Mouse (Mus musculus): Measurements from ENCODE around the gene Ankrd54. TPM values are rescaled to one million over a fixed set of nuclear protein-coding genes. Genes with fewer than 3 reads are reported as not detected.

Gene Ankrd54
- total RNA-seq, 1 experiment = 25.4 TPM

GRCm38 (mm10) chr15:79109321-79109934 lies 46.7 kb upstream of the Ankrd54 start:
- peak overlapping the region; percentile 82 for H3K9ac ChIP-seq (ENCODE audit: insufficient read depth, low read depth, low read length, poor library complexity, severe bottlenecking)
- H3K36me3 ChIP-seq (ENCODE audit: control insufficient read depth, insufficient read depth, low read length, poor library complexity, severe bottlenecking) = no peaks in the 10 kb centered on the region; the same call in 1 of the 2 replicates
- H3K4me1 ChIP-seq (ENCODE audit: control insufficient read depth in 2 of 2, insufficient read depth in 2 of 2, low read length in 2 of 2, poor library complexity in 1 of 2) = peaks cover 4 to 10% of the 10 kb centered on the region in 2 experiments; a peak in 2 of 4 replicates
- H3K9me3 ChIP-seq (ENCODE audit: control insufficient read depth, insufficient read depth, low read depth, low read length) = no peaks in the 10 kb centered on the region
- peak overlapping the region; percentile 79 to 90 for H3K4me3 ChIP-seq (ENCODE audit: insufficient read depth in 1 of 2, low read depth in 1 of 2, low read length in 2 of 2, poor library complexity in 1 of 2, severe bottlenecking in 1 of 2)
- no peak for DNase-seq (ENCODE audit: low read depth, low spot score)
- no peak for TF ChIP-seq MAFK (IDR thresholded peaks at IDR 0.05; ENCODE audit: insufficient read depth, low read depth, low read length)
- TF ChIP-seq CHD2 (IDR thresholded peaks at IDR 0.05; ENCODE audit: low read depth, low read length) = no peak
- TF ChIP-seq HCFC1 (IDR thresholded peaks at IDR 0.05; ENCODE audit: borderline replicate concordance, insufficient read depth, low read length) = no peak
- no peak for TF ChIP-seq ZNF384 (IDR thresholded peaks at IDR 0.05; ENCODE audit: low read depth, low read length)
- TF ChIP-seq ZC3H11A (IDR thresholded peaks at IDR 0.05; ENCODE audit: borderline replicate concordance, low read depth, low read length) = no peak
- in situ Hi-C loops (cut with MboI; ENCODE audit: low sequenced_read_pairs in 2 of 2, unreplicated experiment in 2 of 2) = no loop called here
- H3K27ac ChIP-seq (ENCODE audit: insufficient read depth, low read depth, low read length, poor library complexity, severe bottlenecking) = no peak overlapping the region

- in situ Hi-C loops (cut with MboI; ENCODE audit: low sequenced_read_pairs in 2 of 2, unreplicated experiment in 2 of 2) = no loop called here
- H3K4me1 ChIP-seq (ENCODE audit: control insufficient read depth in 2 of 2, insufficient read depth in 2 of 2, low read length in 2 of 2, poor library complexity in 1 of 2) = peaks cover 4 to 10% of the 10 kb centered on the region in 2 experiments; a peak in 2 of 4 replicates
- peak within 1 kb of the TSS; percentile 79 to 90 for H3K4me3 ChIP-seq (ENCODE audit: insufficient read depth in 1 of 2, low read depth in 1 of 2, low read length in 2 of 2, poor library complexity in 1 of 2, severe bottlenecking in 1 of 2)
- peak within 1 kb of the TSS; percentile 82 for H3K9ac ChIP-seq (ENCODE audit: insufficient read depth, low read depth, low read length, poor library complexity, severe bottlenecking)
- H3K27ac ChIP-seq (ENCODE audit: insufficient read depth, low read depth, low read length, poor library complexity, severe bottlenecking) = no peak within 1 kb of the TSS
- TF ChIP-seq ZC3H11A (IDR thresholded peaks at IDR 0.05; ENCODE audit: borderline replicate concordance, low read depth, low read length) = no peak
- DNase-seq (ENCODE audit: low read depth, low spot score) = peak; percentile 29
- H3K9me3 ChIP-seq (ENCODE audit: control insufficient read depth, insufficient read depth, low read depth, low read length) = no peaks in the 10 kb centered on the region
- H3K36me3 ChIP-seq (ENCODE audit: control insufficient read depth, insufficient read depth, low read length, poor library complexity, severe bottlenecking) = no peaks in the 10 kb centered on the region; the same call in 1 of the 2 replicates
Measured at GRCm38 (mm10) chr15:79108421-79109320, 46.0 kb upstream of the Ankrd54 start, which contains the start of gene Micall1. Micall1 (plus strand) TSS chr15:79108898.

- no peak overlapping the region for H3K9ac ChIP-seq (ENCODE audit: insufficient read depth, low read depth, low read length, poor library complexity, severe bottlenecking)
Measured at GRCm38 (mm10) chr15:79107966-79108365, 45.3 kb upstream of the Ankrd54 start.

GRCm38 (mm10) chr15:79105804-79106203 lies 43.1 kb upstream of the Ankrd54 start:
- Histone ChIP-seq H3K36me3 (ENCODE audit: control insufficient read depth, insufficient read depth, low read length, poor library complexity, severe bottlenecking) (no peaks in the 10 kb centered on the region), H3K27ac (ENCODE audit: insufficient read depth, low read depth, low read length, poor library complexity, severe bottlenecking) (no peak overlapping the region), H3K4me1 (ENCODE audit: control insufficient read depth in 2 of 2, insufficient read depth in 2 of 2, low read length in 2 of 2, poor library complexity in 1 of 2) (peaks cover 4 to 6% of the 10 kb centered on the region in 2 experiments; a peak in 2 of 4 replicates), H3K4me3 (ENCODE audit: insufficient read depth in 1 of 2, low read depth in 1 of 2, low read length in 2 of 2, poor library complexity in 1 of 2, severe bottlenecking in 1 of 2) (no peak overlapping the region), H3K9ac (ENCODE audit: insufficient read depth, low read depth, low read length, poor library complexity, severe bottlenecking) (no peak overlapping the region), H3K9me3 (ENCODE audit: control insufficient read depth, insufficient read depth, low read depth, low read length) (no peaks in the 10 kb centered on the region)
- TF ChIP-seq ZC3H11A (IDR thresholded peaks at IDR 0.05; ENCODE audit: borderline replicate concordance, low read depth, low read length) = no peak
- no peak for TF ChIP-seq ZNF384 (IDR thresholded peaks at IDR 0.05; ENCODE audit: low read depth, low read length)
- TF ChIP-seq HCFC1 (IDR thresholded peaks at IDR 0.05; ENCODE audit: borderline replicate concordance, insufficient read depth, low read length) = no peak
- TF ChIP-seq CHD2 (IDR thresholded peaks at IDR 0.05; ENCODE audit: low read depth, low read length) = no peak
- TF ChIP-seq MAFK (IDR thresholded peaks at IDR 0.05; ENCODE audit: insufficient read depth, low read depth, low read length) = no peak
- in situ Hi-C loops (cut with MboI; ENCODE audit: low sequenced_read_pairs in 2 of 2, unreplicated experiment in 2 of 2) = no loop called here
- DNase-seq (ENCODE audit: low read depth, low spot score) = no peak

More at GRCm38 (mm10) chr15:79107966-79108365, 45.3 kb upstream of the Ankrd54 start:
- Histone ChIP-seq H3K9me3 (ENCODE audit: control insufficient read depth, insufficient read depth, low read depth, low read length) (no peaks in the 10 kb centered on the region), H3K4me1 (ENCODE audit: control insufficient read depth in 2 of 2, insufficient read depth in 2 of 2, low read length in 2 of 2, poor library complexity in 1 of 2) (peaks cover 4 to 9% of the 10 kb centered on the region in 2 experiments; a peak in 2 of 4 replicates), H3K27ac (ENCODE audit: insufficient read depth, low read depth, low read length, poor library complexity, severe bottlenecking) (no peak overlapping the region), H3K36me3 (ENCODE audit: control insufficient read depth, insufficient read depth, low read length, poor library complexity, severe bottlenecking) (no peaks in the 10 kb centered on the region; the same call in 1 of the 2 replicates), H3K4me3 (ENCODE audit: insufficient read depth in 1 of 2, low read depth in 1 of 2, low read length in 2 of 2, poor library complexity in 1 of 2, severe bottlenecking in 1 of 2) (peak overlapping the region in 1 of 2 experiments; percentile 90; a peak in 2 of 4 replicates)
- in situ Hi-C loops (cut with MboI; ENCODE audit: low sequenced_read_pairs in 2 of 2, unreplicated experiment in 2 of 2) = no loop called here
- no peak for DNase-seq (ENCODE audit: low read depth, low spot score)
- TF ChIP-seq HCFC1 (IDR thresholded peaks at IDR 0.05; ENCODE audit: borderline replicate concordance, insufficient read depth, low read length) = no peak
- no peak for TF ChIP-seq ZNF384 (IDR thresholded peaks at IDR 0.05; ENCODE audit: low read depth, low read length)
- TF ChIP-seq MAFK (IDR thresholded peaks at IDR 0.05; ENCODE audit: insufficient read depth, low read depth, low read length) = no peak
- no peak for TF ChIP-seq ZC3H11A (IDR thresholded peaks at IDR 0.05; ENCODE audit: borderline replicate concordance, low read depth, low read length)
- no peak for TF ChIP-seq CHD2 (IDR thresholded peaks at IDR 0.05; ENCODE audit: low read depth, low read length)
